Mouse (Mus musculus): ENCODE measurements around the gene Il11. TPM values are rescaled to one million over a fixed set of nuclear protein-coding genes. Genes with fewer than 3 reads are reported as not detected.
A peak's percentile ranks its signal among the peaks of the same experiment; 100 is the strongest.

Gene Il11
- polyA plus RNA-seq, 1 experiment from 2014 or later: not detected

DNA sequence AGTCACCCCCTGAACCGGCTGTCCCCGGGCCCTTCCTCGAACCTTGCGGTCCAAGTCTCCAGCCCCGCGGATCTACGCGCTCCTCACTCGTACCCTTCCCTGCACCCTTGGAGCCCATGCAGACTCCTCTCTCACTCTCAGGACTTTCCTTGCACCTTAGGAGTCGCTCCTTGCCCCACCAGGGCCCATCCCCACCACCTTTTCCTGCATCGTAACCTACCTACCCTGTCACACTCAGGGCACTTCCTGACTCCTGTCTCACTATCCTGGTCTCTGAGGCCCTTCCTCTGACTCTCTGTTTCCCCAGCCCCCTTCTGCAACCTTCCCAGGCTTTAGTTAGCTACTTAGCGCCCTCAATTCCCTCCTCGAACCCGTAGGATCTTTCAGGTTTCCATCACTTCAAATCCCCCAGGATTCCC, 42.3 kb downstream of the Il11 start:
- Histone ChIP-seq H3K9me3 (ENCODE audit: control insufficient read depth, low read length) (no peaks in the 10 kb centered on the region), H3K9ac (ENCODE audit: low read length) (peak overlapping the region; percentile 91), H3K4me1 (ENCODE audit: control insufficient read depth in 2 of 2, insufficient read depth in 2 of 2, low read length in 2 of 2) (peaks cover 12 to 24% of the 10 kb centered on the region in 2 experiments), H3K4me2 (ENCODE audit: low read length) (peak overlapping the region; percentile 72), H3K36me3 (ENCODE audit: control insufficient read depth, insufficient read depth, low read length) (peaks cover 31% of the 10 kb centered on the region), H3K4me3 (ENCODE audit: control insufficient read depth in 1 of 2, insufficient read depth in 1 of 2, low read depth in 1 of 2, low read length in 2 of 2) (peak overlapping the region; percentile 81 to 85), H3K27ac (replicated peaks in 1 of 2; ENCODE audit: control insufficient read depth in 1 of 2, insufficient read depth in 1 of 2, low read depth in 2 of 2, low read length in 2 of 2) (peak overlapping the region; percentile 92 to 93), H3K27me3 (ENCODE audit: control insufficient read depth, insufficient read depth, low read length) (no peaks in the 10 kb centered on the region)
- peak; percentile 2; the same call in 1 of the 2 replicates for ATAC-seq (ENCODE audit: insufficient number of reproducible peaks, insufficient read depth, low FRiP score, low read depth)
- 0% methylated on average over 11 of the region's 14 CpGs for WGBS

- H3K36me3 ChIP-seq (ENCODE audit: control insufficient read depth, insufficient read depth, low read length): peaks cover 26% of the 10 kb centered on the region
- WGBS: under 1% methylated on average over 35 of the region's 44 CpGs
- H3K4me1 ChIP-seq (ENCODE audit: control insufficient read depth in 2 of 2, insufficient read depth in 2 of 2, low read length in 2 of 2): peaks cover 12 to 24% of the 10 kb centered on the region in 2 experiments
- peak within 1 kb of the TSS; percentile 72 for H3K4me2 ChIP-seq (ENCODE audit: low read length)
- peak; percentile 96 for ATAC-seq (ENCODE audit: insufficient number of reproducible peaks, insufficient read depth, low FRiP score, low read depth)
- no peaks in the 10 kb centered on the region for H3K27me3 ChIP-seq (ENCODE audit: control insufficient read depth, insufficient read depth, low read length)
- peak within 1 kb of the TSS; percentile 92 to 93 for H3K27ac ChIP-seq (replicated peaks in 1 of 2; ENCODE audit: control insufficient read depth in 1 of 2, insufficient read depth in 1 of 2, low read depth in 2 of 2, low read length in 2 of 2)
- peak within 1 kb of the TSS; percentile 81 to 85 for H3K4me3 ChIP-seq (ENCODE audit: control insufficient read depth in 1 of 2, insufficient read depth in 1 of 2, low read depth in 1 of 2, low read length in 2 of 2)
- H3K9me3 ChIP-seq (ENCODE audit: control insufficient read depth, low read length): no peaks in the 10 kb centered on the region
- peak within 1 kb of the TSS; percentile 91 for H3K9ac ChIP-seq (ENCODE audit: low read length)
These were observed 42.9 kb downstream of the Il11 start, which contains the start of gene Kmt5c for GRCm38 (mm10) chr7:4739544-4740275. Gene Kmt5c (plus strand): TSS chr7:4740115.

- H3K27ac ChIP-seq (replicated peaks in 1 of 2; ENCODE audit: control insufficient read depth in 1 of 2, insufficient read depth in 1 of 2, low read depth in 2 of 2, low read length in 2 of 2): peak overlapping the region; percentile 68 to 71
- no peaks in the 10 kb centered on the region for H3K27me3 ChIP-seq (ENCODE audit: control insufficient read depth, insufficient read depth, low read length)
- peak overlapping the region; percentile 69 for H3K4me2 ChIP-seq (ENCODE audit: low read length)
- no peaks in the 10 kb centered on the region for H3K9me3 ChIP-seq (ENCODE audit: control insufficient read depth, low read length)
- H3K4me1 ChIP-seq (ENCODE audit: control insufficient read depth in 2 of 2, insufficient read depth in 2 of 2, low read length in 2 of 2): peaks cover 12 to 24% of the 10 kb centered on the region in 2 experiments
- ATAC-seq (ENCODE audit: insufficient number of reproducible peaks, insufficient read depth, low FRiP score, low read depth): no peak
- 52% methylated on average over 10 of the region's 10 CpGs for WGBS
- H3K9ac ChIP-seq (ENCODE audit: low read length): peak overlapping the region; percentile 49
- H3K4me3 ChIP-seq (ENCODE audit: control insufficient read depth in 1 of 2, insufficient read depth in 1 of 2, low read depth in 1 of 2, low read length in 2 of 2): peak overlapping the region; percentile 39 to 46
- H3K36me3 ChIP-seq (ENCODE audit: control insufficient read depth, insufficient read depth, low read length): peaks cover 20% of the 10 kb centered on the region
These were observed 43.6 kb downstream of the Il11 start for GRCm38 (mm10) chr7:4739041-4739543.

DNA sequence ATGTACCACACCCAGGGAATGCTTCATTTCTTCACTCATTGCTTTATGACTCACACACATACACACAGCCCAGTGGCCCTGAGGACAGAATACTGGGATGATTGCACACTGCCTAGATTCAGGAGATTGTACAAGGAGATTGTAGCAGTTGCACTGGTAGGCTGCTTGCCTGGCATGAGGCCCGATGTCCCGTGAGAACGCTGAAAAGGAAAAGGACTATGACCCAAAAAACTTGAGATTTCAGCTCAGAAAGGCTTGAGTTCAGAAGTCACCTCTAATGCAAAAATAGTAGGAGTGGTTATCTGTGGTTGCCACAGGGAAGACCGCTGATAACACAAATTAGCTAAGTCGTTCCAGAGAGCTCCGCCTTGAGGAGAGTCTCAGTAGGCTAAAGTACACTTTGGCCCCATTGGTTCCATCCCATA, 49.7 kb downstream of the Il11 start:
- H3K4me2 ChIP-seq (ENCODE audit: low read length): no peak overlapping the region
- no peaks in the 10 kb centered on the region for H3K9me3 ChIP-seq (ENCODE audit: control insufficient read depth, low read length)
- ATAC-seq (ENCODE audit: insufficient number of reproducible peaks, insufficient read depth, low FRiP score, low read depth): no peak
- no peaks in the 10 kb centered on the region for H3K36me3 ChIP-seq (ENCODE audit: control insufficient read depth, insufficient read depth, low read length)
- 51% methylated on average over 6 of the region's 6 CpGs for WGBS
- no peak overlapping the region for H3K4me3 ChIP-seq (ENCODE audit: control insufficient read depth in 1 of 2, insufficient read depth in 1 of 2, low read depth in 1 of 2, low read length in 2 of 2)
- H3K27me3 ChIP-seq (ENCODE audit: control insufficient read depth, insufficient read depth, low read length): no peaks in the 10 kb centered on the region
- H3K9ac ChIP-seq (ENCODE audit: low read length): no peak overlapping the region
- no peak overlapping the region for H3K27ac ChIP-seq (replicated peaks in 1 of 2; ENCODE audit: control insufficient read depth in 1 of 2, insufficient read depth in 1 of 2, low read depth in 2 of 2, low read length in 2 of 2)
- H3K4me1 ChIP-seq (ENCODE audit: control insufficient read depth in 2 of 2, insufficient read depth in 2 of 2, low read length in 2 of 2): no peaks in the 10 kb centered on the region

GRCm38 (mm10) chr7:4731090-4731489, 51.6 kb downstream of the Il11 start:
- H3K36me3 ChIP-seq (ENCODE audit: control insufficient read depth, insufficient read depth, low read length): no peaks in the 10 kb centered on the region
- WGBS: 68% methylated on average over 5 of the region's 5 CpGs
- no peaks in the 10 kb centered on the region for H3K9me3 ChIP-seq (ENCODE audit: control insufficient read depth, low read length)
- no peak overlapping the region for H3K4me2 ChIP-seq (ENCODE audit: low read length)
- H3K27me3 ChIP-seq (ENCODE audit: control insufficient read depth, insufficient read depth, low read length): no peaks in the 10 kb centered on the region
- no peak overlapping the region for H3K4me3 ChIP-seq (ENCODE audit: control insufficient read depth in 1 of 2, insufficient read depth in 1 of 2, low read depth in 1 of 2, low read length in 2 of 2)
- H3K4me1 ChIP-seq (ENCODE audit: control insufficient read depth in 2 of 2, insufficient read depth in 2 of 2, low read length in 2 of 2): no peaks in the 10 kb centered on the region
- H3K27ac ChIP-seq (replicated peaks in 1 of 2; ENCODE audit: control insufficient read depth in 1 of 2, insufficient read depth in 1 of 2, low read depth in 2 of 2, low read length in 2 of 2): no peak overlapping the region
- no peak for ATAC-seq (ENCODE audit: insufficient number of reproducible peaks, insufficient read depth, low FRiP score, low read depth)
- no peak overlapping the region for H3K9ac ChIP-seq (ENCODE audit: low read length)

DNA sequence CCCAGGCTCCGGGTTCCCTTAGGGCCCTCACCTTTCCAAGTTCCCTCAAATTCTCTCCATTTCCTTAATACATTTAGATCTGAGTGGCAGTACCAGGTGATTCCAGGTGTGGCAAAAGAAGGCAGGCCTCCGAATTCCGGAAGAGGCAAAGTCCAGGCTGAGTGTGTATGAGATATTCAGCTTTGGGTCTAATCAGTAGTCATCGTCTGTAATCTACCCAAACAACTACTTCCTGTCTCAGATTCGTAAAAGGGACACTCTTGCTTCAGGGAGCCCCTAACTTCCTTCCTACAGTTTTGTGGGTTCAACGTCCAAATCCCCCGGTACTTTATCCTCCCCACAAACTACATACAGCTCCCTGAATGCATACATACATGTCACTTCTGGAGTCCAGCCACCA, 57.5 kb downstream of the Il11 start, which contains the start of gene Tmem150b:
Tmem150b (minus strand) TSS at position 81 of the 400 bp plus-strand sequence.
- Histone ChIP-seq H3K27ac (replicated peaks in 1 of 2; ENCODE audit: control insufficient read depth in 1 of 2, insufficient read depth in 1 of 2, low read depth in 2 of 2, low read length in 2 of 2) (no peak within 1 kb of the TSS), H3K27me3 (ENCODE audit: control insufficient read depth, insufficient read depth, low read length) (no peaks in the 10 kb centered on the region), H3K4me2 (ENCODE audit: low read length) (no peak within 1 kb of the TSS), H3K36me3 (ENCODE audit: control insufficient read depth, insufficient read depth, low read length) (no peaks in the 10 kb centered on the region), H3K4me3 (ENCODE audit: control insufficient read depth in 1 of 2, insufficient read depth in 1 of 2, low read depth in 1 of 2, low read length in 2 of 2) (no peak within 1 kb of the TSS), H3K4me1 (ENCODE audit: control insufficient read depth in 2 of 2, insufficient read depth in 2 of 2, low read length in 2 of 2) (no peaks in the 10 kb centered on the region), H3K9ac (ENCODE audit: low read length) (no peak within 1 kb of the TSS), H3K9me3 (ENCODE audit: control insufficient read depth, low read length) (no peaks in the 10 kb centered on the region)
- ATAC-seq (ENCODE audit: insufficient number of reproducible peaks, insufficient read depth, low FRiP score, low read depth): no peak
- 63% methylated on average over 7 of the region's 7 CpGs for WGBS

DNA sequence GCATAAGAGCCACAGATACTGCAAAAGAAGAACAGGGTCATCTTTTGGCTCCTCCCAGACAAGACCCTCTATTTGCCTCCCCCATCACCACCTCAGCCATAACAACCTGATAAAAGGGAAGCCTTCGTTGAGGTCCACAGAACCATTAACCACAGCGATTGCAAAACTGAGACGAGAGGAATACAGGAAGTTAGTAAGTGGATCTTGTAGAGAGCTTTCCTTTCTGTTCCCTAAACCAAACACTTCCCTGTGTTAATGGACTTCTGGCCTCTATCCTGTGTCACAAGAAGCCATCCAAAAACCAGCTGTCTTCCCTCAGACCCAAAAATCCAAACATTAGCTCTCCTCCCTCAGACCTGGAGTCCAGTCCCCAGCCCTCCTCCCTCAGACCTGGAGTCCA, 58.3 kb downstream of the Il11 start:
- ATAC-seq (ENCODE audit: insufficient number of reproducible peaks, insufficient read depth, low FRiP score, low read depth): no peak
- WGBS: 42% methylated on average over 3 of the region's 3 CpGs
- H3K4me1 ChIP-seq (ENCODE audit: control insufficient read depth in 2 of 2, insufficient read depth in 2 of 2, low read length in 2 of 2): no peaks in the 10 kb centered on the region

More for the DNA sequence above, 58.3 kb downstream of the Il11 start:
- Histone ChIP-seq H3K9me3 (ENCODE audit: control insufficient read depth, low read length) (no peaks in the 10 kb centered on the region), H3K27me3 (ENCODE audit: control insufficient read depth, insufficient read depth, low read length) (no peaks in the 10 kb centered on the region), H3K27ac (replicated peaks in 1 of 2; ENCODE audit: control insufficient read depth in 1 of 2, insufficient read depth in 1 of 2, low read depth in 2 of 2, low read length in 2 of 2) (no peak overlapping the region), H3K4me3 (ENCODE audit: control insufficient read depth in 1 of 2, insufficient read depth in 1 of 2, low read depth in 1 of 2, low read length in 2 of 2) (no peak overlapping the region), H3K4me2 (ENCODE audit: low read length) (no peak overlapping the region), H3K9ac (ENCODE audit: low read length) (no peak overlapping the region), H3K36me3 (ENCODE audit: control insufficient read depth, insufficient read depth, low read length) (no peaks in the 10 kb centered on the region)

All from heart, embryonic 14.5 days (tissue).